22 mouse cellular contexts compared by ENCODE assay signal in the genomic region with DNA sequence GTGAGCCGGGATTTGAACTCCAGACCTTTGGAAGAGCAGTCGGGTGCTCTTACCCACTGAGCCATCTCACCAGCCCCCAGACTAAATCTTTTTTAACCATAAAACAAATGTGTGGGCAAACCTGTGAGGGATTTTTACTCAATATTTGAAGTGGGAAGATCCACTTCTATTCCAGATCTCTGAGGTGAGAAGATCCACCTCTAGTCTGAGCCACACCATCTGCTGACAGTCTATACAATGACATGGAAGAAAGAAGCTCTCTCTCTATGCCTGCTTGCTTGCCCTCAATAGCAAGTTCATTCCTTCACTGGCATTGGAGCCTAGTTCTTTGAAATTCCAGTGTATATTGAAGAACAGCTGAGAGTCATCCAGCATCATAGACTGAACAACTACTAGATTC. TPM values are rescaled to one million over a fixed set of nuclear protein-coding genes. Genes with fewer than 3 reads are reported as not detected.
DNase-seq lines count a peak whose midpoint lies in the region; ATAC-seq and TF ChIP-seq lines count a peak whose summit lies in the region.
"Had no signal": no experiment of that assay in that cellular context is flagged by ENCODE, and none has a peak within 500 bp of the region (broad histone marks: within the 10 kb centered on the region; RNA-seq: fewer than 3 reads in every experiment).

No protein-coding gene starts in this region.

- no peak for TF ChIP-seq RAD21 in MEL (IDR thresholded peaks at IDR 0.05; ENCODE audit: low read depth, low read length)

- H3K27me3 ChIP-seq in MEL (ENCODE audit: control insufficient read depth in 1 of 2, insufficient read depth in 2 of 2, low read length in 2 of 2), result 0 out of 4 replicates have a peak, but pooled peaks cover 0 to 2% of the 10 kb centered on the region in 2 experiments
- no peaks in the 10 kb centered on the region for H3K27me3 ChIP-seq in limb, embryonic 10.5 days (ENCODE audit: low read depth, poor library complexity, severe bottlenecking)
- H3K27me3 ChIP-seq: Patski had no signal

- DNase-seq in frontal cortex, adult 2 months (ENCODE audit: extremely low spot score in 1 of 2, low spot score in 1 of 2), result no peak
- DNase-seq in MEL (ENCODE audit: low read depth, low spot score), result no peak
- DNase-seq in brain, adult 2 months (ENCODE audit: low read depth, low spot score), result peak; percentile 65
- DNase-seq in limb, embryonic 10.5 days (ENCODE audit: low spot score), result no peak
- DNase-seq in cerebellum, adult 11 months, result no peak
- DNase-seq: adrenal gland, adult 2 months; adrenal gland, adult 8-10 months; adrenal gland, postnatal 10 days; adrenal gland, postnatal 14 days; adrenal gland, postnatal 25 days; adrenal gland, postnatal 36 days; B cell, adult 2 months; cerebellum, adult 11-12 months; cerebellum, adult 18-20 months; cerebellum, adult 2 months; cerebellum, adult 8-10 months; cerebellum, adult 9-10 months had no signal

- no peaks in the 10 kb centered on the region for H3K9me3 ChIP-seq in MEL (replicated peaks; ENCODE audit: insufficient read depth, low read length)
- H3K9me3 ChIP-seq in limb, embryonic 10.5 days (replicated peaks), result no peaks in the 10 kb centered on the region
- H3K9me3 ChIP-seq: G1E had no signal

- peak; percentile 45 for ATAC-seq in frontal cortex, adult (ENCODE audit: low TSS enrichment)
- ATAC-seq: activated CD4-positive, CD25-positive, alpha-beta regulatory T cell, adult 4 months; CD4-positive, CD25-positive, alpha-beta regulatory T cell, adult 4 months; Patski had no signal

- no peaks in the 10 kb centered on the region; the same call in 1 of the 2 replicates for H3K79me2 ChIP-seq in MEL (ENCODE audit: control insufficient read depth, insufficient read depth, low read length, poor library complexity)

- no peak overlapping the region for H3K9ac ChIP-seq in MEL (ENCODE audit: control insufficient read depth, low read depth, low read length, poor library complexity, severe bottlenecking)

- no peaks in the 10 kb centered on the region for H3K4me1 ChIP-seq in MEL (ENCODE audit: control insufficient read depth in 1 of 2, insufficient read depth in 2 of 2, low read length in 2 of 2)
- peaks cover 3% of the 10 kb centered on the region; the same call in 1 of the 2 replicates for H3K4me1 ChIP-seq in limb, embryonic 10.5 days

- 91% methylated on average over 2 of the region's 2 CpGs for WGBS in limb, embryonic 10.5 days

- no peak overlapping the region for H3K4me3 ChIP-seq in MEL (ENCODE audit: control insufficient read depth in 1 of 2, insufficient read depth in 1 of 2, low read depth in 2 of 2, low read length in 2 of 2)
- no peak overlapping the region for H3K4me3 ChIP-seq in limb, embryonic 10.5 days

- no peak for TF ChIP-seq EP300 in MEL (IDR thresholded peaks at IDR 0.05; ENCODE audit: low read depth in 1 of 2, low read length in 2 of 2)

- no peak for TF ChIP-seq POLR2A in MEL (IDR thresholded peaks at IDR 0.05; ENCODE audit: control insufficient read depth in 1 of 2, insufficient read depth in 1 of 2, low read depth in 1 of 2, low read length in 2 of 2, poor library complexity in 1 of 2)

- no peak overlapping the region for H3K27ac ChIP-seq in MEL (ENCODE audit: control insufficient read depth, low read depth, low read length)
- no peak overlapping the region for H3K27ac ChIP-seq in limb, embryonic 10.5 days

- TF ChIP-seq CTCF in MEL (IDR thresholded peaks at IDR 0.05 in 2 of 3, conservative IDR thresholded peaks at IDR 0.05 in 1 of 3; ENCODE audit: control insufficient read depth in 1 of 3, insufficient read depth in 1 of 3, low read depth in 2 of 3, low read length in 3 of 3, poor library complexity in 1 of 3, severe bottlenecking in 1 of 3), result no peak

- no peaks in the 10 kb centered on the region for H3K36me3 ChIP-seq in MEL (ENCODE audit: control insufficient read depth in 1 of 2, insufficient read depth in 2 of 2, low read length in 2 of 2)
- no peaks in the 10 kb centered on the region for H3K36me3 ChIP-seq in limb, embryonic 10.5 days
- H3K36me3 ChIP-seq: G1E had no signal

TF ChIP-seq in MEL, 35 proteins besides CTCF, POLR2A, EP300 and RAD21:
- TF ChIP-seq TBP (IDR thresholded peaks at IDR 0.05; ENCODE audit: low read depth, low read length), result 0 out of 2 replicates have a peak, but pooled peaks have one; percentile 22
- no peak for TF ChIP-seq USF1 (IDR thresholded peaks at IDR 0.05; ENCODE audit: low read depth, low read length)

RNA-seq across cellular contexts. Expression of a gene that starts 17.9 kb away (rescaled TPM):
- 37.7 and 40.8 TPM in 2 replicates for polyA plus RNA-seq in frontal cortex, adult 2 months (2012; rRNA removed)
- 7.4 and 7.8 TPM in 2 replicates for total RNA-seq in MEL (2012; rRNA removed)
- polyA plus RNA-seq in MEL (2012; ENCODE audit: insufficient read depth in 1 of 2, insufficient read length in 2 of 2, low read depth in 1 of 2, low replicate concordance in 2 of 2, missing spikeins in 1 of 2), result 10 to 100 TPM in 1 of 2 experiments, not detected in 1; 16.0 TPM
- 16.5 and 22.3 TPM in 2 replicates for polyA plus RNA-seq in limb, embryonic 10.5 days (2016; fragmentation: Nextera tagmentation; extraction: Ambion mirVana)

RNA-seq across cellular contexts. Expression of a gene that starts 38.3 kb away (rescaled TPM):
- 21.5 and 26.0 TPM in 2 replicates for polyA plus RNA-seq in frontal cortex, adult 2 months (2012; rRNA removed)
- total RNA-seq in MEL (2012; rRNA removed), result 13.5 and 17.9 TPM in 2 replicates
- polyA plus RNA-seq in MEL (2012; ENCODE audit: insufficient read depth in 1 of 2, insufficient read length in 2 of 2, low read depth in 1 of 2, low replicate concordance in 2 of 2, missing spikeins in 1 of 2), result 10 to 100 TPM in 1 of 2 experiments, not detected in 1; 14.2 TPM
- 5.3 and 7.5 TPM in 2 replicates for polyA plus RNA-seq in limb, embryonic 10.5 days (2016; fragmentation: Nextera tagmentation; extraction: Ambion mirVana)

RNA-seq across cellular contexts. Expression of a gene that starts 38.4 kb away (rescaled TPM):
- polyA plus RNA-seq in frontal cortex, adult 2 months (2012; rRNA removed), result 374 and 403 TPM in 2 replicates
- 1,806 and 1,842 TPM in 2 replicates for total RNA-seq in MEL (2012; rRNA removed)
- polyA plus RNA-seq in MEL (2012; ENCODE audit: insufficient read depth in 1 of 2, insufficient read length in 2 of 2, low read depth in 1 of 2, low replicate concordance in 2 of 2, missing spikeins in 1 of 2), result 100 to 1,000 TPM in 1 of 2 experiments, not detected in 1; 116 TPM
- polyA plus RNA-seq in limb, embryonic 10.5 days (2016; fragmentation: Nextera tagmentation; extraction: Ambion mirVana), result 194 and 232 TPM in 2 replicates
